Mouse (Mus musculus) gonadal fat pad, adult 2 months (tissue): ENCODE results near the gene Scgb1b30. TPM values are rescaled to one million over a fixed set of nuclear protein-coding genes. Genes with fewer than 3 reads are reported as not detected.

Experiments used
- polyA plus RNA-seq: library from polyadenylated mRNA; depleted of rRNA; stranded (reverse); fragments of >200 nt; gene quantifications from 2 replicates; pipeline ENCODE4 v1.2.3, GENCODE M21; 2012; rRNA removed

Gene Scgb1b30
- polyA plus RNA-seq, 1 experiment, result not detected

Other genes with a start within 250 kb of the Scgb1b30 start
- not detected in 2 replicates for gene Scgb2b26, start 150.4 kb upstream of the Scgb1b30 start, polyA plus RNA-seq
- gene Scgb2b27, start 81.5 kb upstream of the Scgb1b30 start, polyA plus RNA-seq, result not detected in 2 replicates
- not detected in 2 replicates for gene Scgb1b27, start 73.9 kb upstream of the Scgb1b30 start, polyA plus RNA-seq
- 20.1 and 22.8 TPM in 2 replicates for gene Wtip, start 37.8 kb downstream of the Scgb1b30 start, polyA plus RNA-seq
- 57.4 and 57.5 TPM in 2 replicates for gene Uba2, start 74.2 kb downstream of the Scgb1b30 start, polyA plus RNA-seq
- 23.9 and 29.4 TPM in 2 replicates for gene Pdcd2l, start 101.2 kb downstream of the Scgb1b30 start, polyA plus RNA-seq
- 269 and 270 TPM in 2 replicates for gene Gpi1, start 134.9 kb downstream of the Scgb1b30 start, polyA plus RNA-seq
- not detected in 2 replicates for gene Gm6096, start 155.6 kb downstream of the Scgb1b30 start, polyA plus RNA-seq
- 33.8 and 35.0 TPM in 2 replicates for gene 4931406P16Rik, start 218.1 kb downstream of the Scgb1b30 start, polyA plus RNA-seq